Mouse (Mus musculus): ENCODE measurements at regions not wholly inside any gene's neighbourhood (a gene's known extent, or its start where the extent isn't known, plus 50 kb on each side); places are given as distances from the start of the nearest gene placed in this dataset.
"Not testable (repeated sequence)": the region's sequence is repeated elsewhere in the genome, so short reads cannot be mapped to it uniquely, and the experiment has no call there.

- DNase-seq: no peak
Measured at GRCm38 (mm10) chr4:4556126-4556525, 237.0 kb downstream of the Impad1 start.

DNA sequence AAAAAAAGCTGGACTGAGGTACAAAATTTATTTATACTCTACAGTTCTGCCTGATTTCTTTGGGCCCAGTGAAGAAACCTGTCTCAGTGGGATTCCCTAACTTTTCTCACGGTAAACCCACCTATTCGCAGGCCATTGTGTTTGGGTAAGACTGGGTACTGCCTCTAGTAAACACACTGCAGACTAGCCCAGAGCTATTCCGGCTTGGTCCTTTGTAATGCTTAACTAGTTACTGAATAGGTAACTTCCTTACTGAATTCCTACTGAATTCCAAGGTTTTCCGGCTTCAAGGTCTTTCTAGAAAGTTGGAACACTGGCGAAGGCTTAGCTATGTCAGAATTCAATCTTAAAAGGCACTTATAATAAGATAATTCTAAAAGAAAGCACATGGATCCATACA is 242.9 kb downstream of the Impad1 start:
- DNase-seq: no peak

GRCm38 (mm10) chr4:4549893-4550292 is 243.3 kb downstream of the Impad1 start:
- no peak for DNase-seq

DNA sequence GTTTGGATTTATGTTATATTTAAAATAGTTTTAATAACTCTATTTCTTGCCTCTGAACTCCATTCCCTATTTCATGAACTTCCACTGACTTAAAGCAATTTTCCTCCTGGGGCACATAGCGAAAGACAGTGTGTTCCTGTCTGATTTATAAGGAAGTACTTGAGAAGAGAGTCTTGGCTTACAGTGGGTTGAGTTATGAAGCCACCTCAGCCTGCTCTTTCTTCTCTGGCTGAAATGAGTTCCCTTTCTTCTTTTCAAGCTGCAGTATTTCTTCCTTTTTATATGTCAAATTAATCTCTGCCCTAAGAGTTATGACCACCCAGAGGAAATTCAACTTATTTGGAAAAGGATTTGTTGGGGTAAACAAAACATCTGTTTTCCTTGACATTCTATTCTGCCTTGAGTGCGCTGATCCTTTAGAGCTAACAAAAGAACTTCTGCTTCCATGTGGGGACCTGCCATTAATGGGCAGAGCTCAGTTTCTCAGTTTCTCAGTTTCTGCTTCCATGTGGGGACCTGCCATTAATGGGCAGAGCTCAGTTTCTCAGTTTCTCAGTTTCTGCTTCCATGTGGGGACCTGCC is 255.9 kb downstream of the Impad1 start:
- no peak for DNase-seq

- DNase-seq: no peak
Measured at GRCm38 (mm10) chr4:4532196-4532595, 261.0 kb downstream of the Impad1 start.

DNA sequence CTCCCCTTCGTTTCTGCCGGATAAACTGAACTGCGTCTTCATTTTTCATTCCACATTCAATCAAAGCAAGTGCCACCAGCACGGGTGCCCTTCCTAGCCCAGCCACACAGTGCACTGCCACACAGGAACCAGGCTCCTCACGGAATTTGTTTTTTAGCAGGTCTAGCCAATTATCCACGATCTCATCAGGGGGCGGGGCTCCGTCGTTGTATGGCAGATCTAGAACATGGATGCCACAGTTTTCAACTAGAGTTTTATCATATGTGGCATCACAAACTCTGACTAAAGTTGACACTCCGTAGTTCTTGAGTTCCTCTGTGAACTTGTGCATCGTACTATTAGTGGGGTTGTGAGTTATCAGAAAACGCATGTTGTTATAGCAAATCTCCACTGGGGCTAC is 264.8 kb downstream of the Impad1 start:
- no peak for DNase-seq

GRCm38 (mm10) chr4:4521757-4522156 is 271.4 kb downstream of the Impad1 start:
- peak; percentile 28 for DNase-seq

DNA sequence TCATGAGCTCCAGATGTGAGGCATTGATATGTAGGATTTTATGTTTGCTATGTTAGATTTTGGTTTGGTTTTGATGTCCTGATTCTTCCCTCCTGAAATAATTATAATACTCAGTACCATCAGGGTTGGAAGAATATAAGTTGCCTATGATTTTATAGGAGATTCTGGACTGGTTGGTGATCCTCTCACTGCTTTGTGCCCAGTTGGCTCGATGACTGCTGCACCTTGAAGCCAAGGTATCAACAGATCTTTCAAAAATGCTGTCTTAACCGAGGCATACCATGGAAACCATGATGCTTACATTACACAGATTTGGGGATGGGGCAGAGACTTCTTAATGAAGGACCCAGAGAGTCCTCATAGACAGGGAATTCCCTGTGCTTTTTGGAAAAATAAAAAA is 274.4 kb downstream of the Impad1 start:
- DNase-seq: no peak

GRCm38 (mm10) chr4:4513351-4513750 is 279.8 kb downstream of the Impad1 start:
- no peak for DNase-seq

- DNase-seq: no peak
Measured at GRCm38 (mm10) chr4:4510180-4510920, 282.8 kb downstream of the Impad1 start.

- DNase-seq: no peak
Measured at GRCm38 (mm10) chr4:4509296-4509695, 283.9 kb downstream of the Impad1 start.

DNA sequence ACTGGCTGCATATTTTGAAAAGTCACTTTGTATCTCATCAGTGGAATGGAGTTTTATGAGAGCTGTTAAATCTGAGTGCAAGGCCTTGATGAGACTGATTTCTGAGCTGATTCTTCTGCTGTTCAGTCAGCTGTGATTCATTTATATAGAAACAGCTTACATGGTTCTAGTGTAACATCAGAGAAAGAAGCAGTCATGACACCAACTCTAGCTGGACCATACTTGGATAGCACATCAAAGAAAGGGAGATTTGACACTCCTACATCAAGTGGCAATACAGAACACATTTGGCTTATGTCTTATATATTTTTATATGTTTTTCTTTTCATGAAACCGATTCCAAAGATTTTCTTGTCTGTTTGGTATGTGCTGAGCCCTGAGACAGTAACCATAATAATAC is 296.0 kb downstream of the Impad1 start:
- no peak for DNase-seq

GRCm38 (mm10) chr4:4496181-4496580 is 297.0 kb downstream of the Impad1 start:
- no peak for DNase-seq

DNA sequence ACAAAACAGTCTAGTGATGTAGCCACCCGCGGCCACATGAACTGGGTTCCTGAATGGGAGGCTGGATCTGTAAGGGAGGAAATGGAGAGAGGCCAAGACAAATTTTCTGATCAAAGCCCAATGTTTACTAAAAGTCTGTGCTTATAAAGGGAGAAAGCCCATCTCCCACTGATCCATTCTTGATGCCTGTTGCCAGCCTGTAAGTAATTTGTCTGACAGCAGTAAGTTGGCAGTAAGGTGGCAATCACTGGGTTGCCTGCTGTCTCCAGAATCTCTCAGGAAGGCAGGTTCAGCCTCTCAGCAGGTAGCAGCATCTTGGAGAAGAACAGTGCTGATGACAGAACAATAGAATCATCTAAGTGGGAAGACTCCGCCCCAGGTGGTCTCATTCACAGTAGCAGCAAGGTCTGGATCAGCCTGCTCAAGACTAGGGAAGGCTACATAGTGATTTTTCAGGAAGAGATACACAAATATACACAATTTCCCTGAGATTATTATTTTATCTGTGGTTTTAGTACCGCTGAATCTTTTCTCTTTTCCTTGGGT is 327.9 kb downstream of the Impad1 start:
- no peak for DNase-seq

- DNase-seq: no peak
Measured at GRCm38 (mm10) chr4:4464130-4464700, 328.9 kb downstream of the Impad1 start.

- no peak for DNase-seq
Measured at GRCm38 (mm10) chr4:4459258-4459657, 333.9 kb downstream of the Impad1 start.

- no peak for DNase-seq
Measured at GRCm38 (mm10) chr4:4450104-4450503, 343.1 kb downstream of the Impad1 start.

- DNase-seq: no peak
Measured at GRCm38 (mm10) chr4:4442650-4443049, 350.5 kb downstream of the Impad1 start.

DNA sequence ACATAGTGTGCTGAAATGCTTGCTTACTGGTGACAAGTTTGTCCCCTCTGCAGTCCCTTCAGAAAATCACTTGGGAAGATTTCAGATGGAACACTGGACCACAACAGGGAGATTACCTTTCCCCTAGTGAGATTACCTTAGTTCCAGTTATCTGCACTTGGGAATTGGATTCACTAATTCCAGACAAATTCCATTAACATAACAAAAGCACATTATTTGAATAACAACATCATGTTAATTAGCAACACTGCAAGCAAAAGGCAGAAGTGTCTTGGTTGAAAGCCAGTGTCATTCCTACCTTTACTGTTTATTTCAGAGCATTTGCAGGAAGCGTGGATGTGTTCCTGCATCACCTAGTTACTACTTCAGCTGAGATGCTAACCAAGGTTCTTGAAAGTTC is 355.6 kb downstream of the Impad1 start:
- no peak for DNase-seq

GRCm38 (mm10) chr4:4424526-4424925 is 347.2 kb upstream of the Sdr16c6 start:
- DNase-seq: not testable (repeated sequence)

- DNase-seq: no peak
Measured at GRCm38 (mm10) chr4:4403812-4404211, 326.5 kb upstream of the Sdr16c6 start.

- DNase-seq: no peak
Measured at GRCm38 (mm10) chr4:4397410-4397809, 320.1 kb upstream of the Sdr16c6 start.

DNA sequence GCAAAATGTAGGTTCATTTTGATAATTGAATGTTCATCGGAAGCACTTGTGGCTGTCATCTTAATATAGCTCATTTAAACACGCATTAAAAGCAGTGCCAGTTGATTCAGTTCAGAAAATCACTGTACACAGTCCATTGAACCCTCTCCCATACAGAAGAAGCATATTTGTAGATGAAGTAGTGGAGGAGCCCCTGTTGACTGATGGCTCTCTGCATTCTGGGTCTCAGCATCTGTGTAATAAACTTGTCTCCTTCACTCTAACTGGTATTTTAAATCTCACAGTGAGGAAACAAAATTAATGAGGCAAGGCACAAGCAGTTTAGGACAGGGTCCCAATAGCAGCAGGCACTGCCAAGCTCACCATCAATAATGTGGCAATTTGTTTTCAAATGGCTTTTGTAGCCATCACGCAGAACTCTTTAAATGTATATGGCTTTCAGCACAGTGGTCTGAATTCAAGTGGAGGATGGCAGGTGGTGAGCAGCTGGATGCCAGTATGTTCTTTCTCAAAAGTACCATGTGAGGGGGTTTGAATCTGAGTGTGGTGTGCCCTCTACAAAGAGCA is 302.8 kb upstream of the Sdr16c6 start:
- DNase-seq: no peak

DNA sequence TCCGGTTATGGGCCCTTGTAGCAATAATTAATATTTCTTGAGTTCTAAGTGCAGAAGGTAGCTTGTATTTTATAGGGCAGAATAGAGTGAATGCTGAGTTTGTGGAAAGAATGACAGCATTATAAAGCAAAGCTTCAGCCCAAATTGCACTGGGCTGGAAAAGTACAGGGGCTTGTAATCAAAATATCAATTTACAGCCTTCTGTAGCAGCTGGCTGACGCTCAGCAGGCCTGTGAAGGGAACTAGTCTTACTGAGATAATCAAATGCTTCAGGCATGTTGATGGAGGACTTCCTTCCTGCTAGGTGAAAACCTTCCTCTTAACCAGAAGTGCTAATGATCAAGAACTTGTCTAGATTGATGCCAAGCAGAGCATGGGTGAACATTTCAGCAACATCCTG is 257.9 kb upstream of the Sdr16c6 start:
- no peak for DNase-seq

All from kidney, postnatal 10 days (tissue).